Mouse (Mus musculus): ENCODE measurements around the gene Chuk. TPM values are rescaled to one million over a fixed set of nuclear protein-coding genes. Genes with fewer than 3 reads are reported as not detected.

Gene Chuk
- polyA plus RNA-seq, 1 experiment: 117 TPM

DNA sequence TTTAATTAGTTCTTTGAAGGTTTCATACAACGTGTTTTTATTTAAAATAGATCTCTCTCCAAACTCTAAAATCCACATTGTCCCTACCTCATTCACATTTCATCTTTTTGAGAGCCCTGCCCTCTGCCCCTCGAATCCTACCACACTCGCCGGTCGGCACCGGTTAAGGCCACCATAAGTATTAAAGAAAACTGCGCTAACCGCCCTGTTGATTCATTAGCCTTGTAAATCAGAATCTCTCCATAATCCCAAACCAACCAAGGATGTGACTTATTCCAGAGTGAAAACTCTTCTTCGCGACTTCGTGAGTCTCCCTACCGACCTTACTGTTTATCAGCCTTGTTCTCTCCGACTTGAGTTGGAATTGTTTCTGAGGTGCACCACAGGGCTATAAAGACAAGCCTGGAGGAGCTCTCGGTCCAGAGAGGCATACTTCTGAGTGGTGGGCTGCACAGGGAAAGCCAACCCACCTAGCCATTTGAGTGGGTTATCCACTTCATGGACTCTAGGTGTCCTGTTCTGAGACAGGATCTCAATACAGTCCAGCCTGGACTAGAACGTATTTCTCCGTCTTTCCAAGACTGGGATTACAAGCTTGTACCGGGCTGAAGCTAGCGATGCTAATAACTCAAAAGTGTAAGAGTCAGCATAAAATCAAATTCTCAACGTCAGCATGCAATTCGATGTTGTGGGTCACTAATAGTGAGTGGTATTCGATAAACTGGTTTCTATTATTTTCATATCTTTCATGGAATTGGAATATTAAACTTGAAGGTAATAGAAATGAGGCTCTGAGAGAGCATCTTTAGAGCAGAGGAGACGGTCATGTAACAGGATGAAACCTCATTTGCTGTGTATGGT lies 611 bp upstream of the Chuk start:
- peak in 1 of 2 experiments; percentile 26 for DNase-seq (ENCODE audit: extremely low spot score in 1 of 2, low spot score in 1 of 2)

GRCm38 (mm10) chr19:44104393-44104792 lies 2.9 kb downstream of the Chuk start:
- DNase-seq (ENCODE audit: extremely low spot score in 1 of 2, low spot score in 1 of 2): no peak

DNA sequence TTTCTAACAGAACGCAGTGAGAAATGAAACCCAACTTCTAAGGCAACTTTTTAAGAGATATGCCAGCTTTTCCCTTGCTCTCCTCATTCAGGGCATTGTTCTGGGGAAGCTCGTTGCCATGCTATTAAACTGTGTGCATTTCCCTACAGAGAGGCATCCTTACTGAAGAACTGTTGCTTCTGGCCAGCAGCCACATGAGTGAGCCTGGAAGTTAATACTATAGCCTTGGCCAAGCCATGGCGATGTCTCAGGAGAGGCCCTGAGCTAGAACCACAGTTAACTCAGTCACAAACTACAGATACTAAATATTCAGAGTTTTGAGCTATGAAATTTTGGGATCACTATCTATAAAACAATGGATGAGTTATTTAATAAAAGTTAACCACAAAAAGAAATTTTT lies 4.3 kb downstream of the Chuk start:
- DNase-seq (ENCODE audit: extremely low spot score in 1 of 2, low spot score in 1 of 2): no peak

DNA sequence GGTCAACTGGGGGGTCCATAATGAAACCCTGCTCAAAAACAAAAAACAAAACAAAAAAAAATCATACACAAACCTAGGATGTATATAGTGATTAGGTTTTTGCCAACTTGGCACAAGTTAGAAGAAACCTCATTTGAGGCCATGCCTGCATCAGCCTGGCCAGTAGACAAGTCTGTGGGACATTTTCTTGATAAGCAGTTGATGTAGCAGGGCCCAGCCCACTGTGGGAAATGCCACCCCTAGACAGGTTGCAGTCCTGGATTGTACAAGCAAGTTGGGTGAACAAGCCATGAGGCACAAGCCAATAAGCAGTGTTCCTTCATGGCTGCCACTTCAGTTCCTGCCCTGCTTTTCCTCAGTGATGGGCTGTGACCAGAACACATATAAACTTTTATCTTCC lies 6.4 kb downstream of the Chuk start:
- DNase-seq (ENCODE audit: extremely low spot score in 1 of 2, low spot score in 1 of 2): no peak

DNA sequence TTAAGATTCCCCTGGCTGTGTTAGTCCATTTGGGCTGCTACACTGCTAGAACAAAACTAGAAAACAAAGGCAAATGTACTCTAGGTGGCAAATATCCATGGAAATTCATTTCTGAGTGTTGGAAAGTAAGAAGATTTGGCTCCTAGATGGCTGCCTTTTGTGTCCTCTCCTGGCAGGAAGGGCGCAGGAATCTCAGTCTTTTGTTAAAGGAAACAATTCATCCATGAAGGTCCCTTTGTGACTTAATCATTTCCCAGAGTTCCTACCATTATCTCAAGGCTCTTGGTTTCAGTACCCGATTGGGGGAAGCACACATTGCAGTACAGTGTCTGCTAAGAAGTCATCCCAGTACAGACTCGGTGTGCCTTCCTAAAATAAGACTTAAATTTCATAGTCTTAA lies 21.0 kb downstream of the Chuk start:
- DNase-seq (ENCODE audit: extremely low spot score in 1 of 2, low spot score in 1 of 2): no peak

- DNase-seq (ENCODE audit: extremely low spot score in 1 of 2, low spot score in 1 of 2): peak in 1 of 2 experiments; percentile 28
Observed at GRCm38 (mm10) chr19:44080920-44081319, 26.4 kb downstream of the Chuk start.

- peak in 1 of 2 experiments; percentile 25 for DNase-seq (ENCODE audit: extremely low spot score in 1 of 2, low spot score in 1 of 2)
Observed at GRCm38 (mm10) chr19:44080023-44080422, 27.3 kb downstream of the Chuk start.

- no peak for DNase-seq (ENCODE audit: extremely low spot score in 1 of 2, low spot score in 1 of 2)
Observed at GRCm38 (mm10) chr19:44077024-44077423, 30.3 kb downstream of the Chuk start.

GRCm38 (mm10) chr19:44076457-44076856 lies 30.8 kb downstream of the Chuk start:
- DNase-seq (ENCODE audit: extremely low spot score in 1 of 2, low spot score in 1 of 2): no peak

DNA sequence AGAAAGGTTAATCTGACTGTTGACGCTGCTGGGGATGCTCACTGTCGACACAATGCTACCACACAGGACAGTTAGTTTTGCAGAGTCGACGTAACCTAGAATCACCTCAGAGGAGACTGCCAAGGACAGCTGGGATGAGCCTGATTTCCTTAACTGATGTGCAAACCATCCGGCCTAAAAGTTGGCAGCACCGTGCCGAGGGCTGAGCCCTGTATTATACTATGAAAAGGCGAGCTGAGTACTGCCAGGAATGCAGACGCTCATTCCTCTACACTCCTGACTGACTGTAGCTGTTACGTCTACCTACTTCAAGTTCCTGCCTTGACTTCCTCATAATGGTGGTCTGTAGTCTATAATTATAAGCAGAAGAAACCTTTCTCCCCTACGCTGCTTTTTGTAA lies 32.3 kb downstream of the Chuk start:
- no peak for DNase-seq (ENCODE audit: extremely low spot score in 1 of 2, low spot score in 1 of 2)

GRCm38 (mm10) chr19:44071166-44071565 lies 36.1 kb downstream of the Chuk start:
- no peak for DNase-seq (ENCODE audit: extremely low spot score in 1 of 2, low spot score in 1 of 2)

DNA sequence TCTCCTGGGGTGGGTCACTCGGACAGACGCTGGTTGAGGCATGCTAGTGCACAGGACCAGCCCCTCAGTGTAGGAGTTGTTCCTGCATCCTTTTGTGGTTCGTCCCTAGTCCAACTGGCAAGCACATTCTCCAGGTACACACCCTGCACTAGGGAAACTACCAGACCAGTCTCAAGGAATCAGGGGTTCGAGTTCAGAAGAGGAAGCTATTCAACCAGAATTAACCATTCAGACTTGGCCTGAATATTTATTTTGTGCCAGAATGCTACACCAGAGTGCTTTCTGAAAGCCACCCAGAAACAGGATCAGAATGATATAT lies 37.4 kb downstream of the Chuk start:
- DNase-seq (ENCODE audit: extremely low spot score in 1 of 2, low spot score in 1 of 2): no peak

DNA sequence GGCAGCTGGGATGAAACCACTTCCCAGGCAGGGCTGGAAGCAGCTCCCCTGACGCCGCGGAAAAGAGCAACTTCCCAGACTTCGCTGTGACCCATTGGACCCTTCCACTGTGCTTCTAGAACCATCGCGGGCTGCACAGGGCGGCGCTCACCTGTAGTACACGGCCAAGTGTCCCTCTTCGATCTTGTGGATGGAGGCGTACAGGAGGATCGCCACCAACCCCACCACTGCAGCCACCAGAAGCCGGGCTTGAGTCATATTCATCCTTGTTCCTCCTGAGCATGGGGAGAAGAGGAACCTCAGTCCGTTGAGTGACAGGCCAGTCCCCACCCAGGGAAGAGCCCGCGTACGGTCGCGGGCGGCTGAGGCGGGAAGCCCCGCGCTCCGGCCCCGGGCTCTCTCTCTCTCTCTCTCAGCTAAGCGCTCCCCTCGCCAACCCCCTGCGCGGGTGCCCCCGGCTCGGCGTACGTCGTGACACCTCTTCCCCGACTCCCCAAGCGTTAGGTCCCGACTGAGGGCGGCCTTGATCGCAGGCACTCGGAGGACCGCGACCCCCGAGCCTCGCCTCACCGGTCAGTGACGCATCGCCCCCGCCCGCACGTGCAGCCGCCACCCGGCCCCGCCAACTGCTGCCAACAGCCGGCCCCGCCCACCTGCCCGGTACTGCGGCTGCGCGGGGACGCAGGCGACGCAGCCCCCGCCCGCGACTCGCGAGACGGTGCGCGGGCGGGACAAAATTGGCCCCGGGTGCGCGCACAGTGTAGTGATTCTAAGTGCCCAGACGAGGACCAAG lies 38.0 kb downstream of the Chuk start, which contains the start of gene Erlin1:
Erlin1 (minus strand) TSS at position 665 of the 793 bp plus-strand sequence.
- peak; percentile 66 to 91 for DNase-seq (ENCODE audit: extremely low spot score in 1 of 2, low spot score in 1 of 2)

- no peak for DNase-seq (ENCODE audit: extremely low spot score in 1 of 2, low spot score in 1 of 2)
Observed at GRCm38 (mm10) chr19:44068232-44068631, 39.0 kb downstream of the Chuk start.

GRCm38 (mm10) chr19:44067323-44068049 lies 39.8 kb downstream of the Chuk start:
- DNase-seq (ENCODE audit: extremely low spot score in 1 of 2, low spot score in 1 of 2): peak in 1 of 2 experiments; percentile 20

DNA sequence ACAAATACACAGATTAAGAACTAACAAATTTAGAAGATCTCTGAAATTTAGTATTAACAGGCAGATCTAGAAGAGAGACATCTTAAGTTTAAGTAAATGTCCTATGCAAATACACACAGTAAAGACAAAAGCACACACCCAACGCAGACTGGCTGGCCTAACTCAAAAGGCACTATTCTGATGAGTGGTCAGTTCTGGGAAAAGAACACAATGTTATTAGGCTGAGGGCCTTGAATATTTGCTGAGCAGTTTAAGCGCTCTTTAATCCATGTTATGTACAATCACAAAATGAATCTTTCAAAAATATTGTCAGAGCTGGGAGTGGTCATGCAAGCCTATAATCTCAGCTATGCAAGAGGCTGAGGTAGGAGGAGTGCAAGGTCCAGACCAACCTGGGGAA lies 42.5 kb downstream of the Chuk start:
- no peak for DNase-seq (ENCODE audit: extremely low spot score in 1 of 2, low spot score in 1 of 2)

- no peak for DNase-seq (ENCODE audit: extremely low spot score in 1 of 2, low spot score in 1 of 2)
Observed at GRCm38 (mm10) chr19:44063773-44064172, 43.5 kb downstream of the Chuk start.

GRCm38 (mm10) chr19:44060226-44060625 lies 47.1 kb downstream of the Chuk start:
- no peak for DNase-seq (ENCODE audit: extremely low spot score in 1 of 2, low spot score in 1 of 2)

DNA sequence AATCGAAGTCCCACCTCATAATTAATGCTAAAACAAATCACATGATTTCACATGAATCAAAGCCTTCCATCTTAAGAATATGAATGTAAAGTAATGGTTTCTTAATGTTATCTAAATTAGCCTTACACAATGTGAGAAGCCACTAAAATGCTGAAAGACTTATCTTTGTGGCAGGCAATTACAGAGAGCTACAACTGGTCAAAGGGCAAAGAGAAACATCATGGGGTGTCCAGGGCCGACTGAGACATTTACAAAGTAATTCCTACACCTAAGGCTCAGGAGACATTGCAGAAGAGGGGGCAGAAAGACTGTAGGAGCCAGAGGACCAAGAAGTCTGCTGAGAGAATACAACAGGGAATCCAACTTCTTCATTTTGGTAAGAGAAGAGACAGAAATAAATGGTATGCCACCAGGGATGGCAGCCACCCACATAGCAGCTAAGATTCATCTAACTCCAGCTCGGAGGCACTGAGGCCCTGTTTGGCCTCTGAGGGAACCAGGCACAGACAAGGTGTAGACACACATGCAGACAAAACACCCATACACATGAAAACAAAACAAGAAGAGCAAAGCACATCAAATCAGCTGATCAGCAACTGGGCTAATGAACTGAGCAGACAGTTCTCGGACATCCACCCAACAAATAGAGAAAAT lies 52.0 kb downstream of the Chuk start:
- peak in 1 of 2 experiments; percentile 20 for DNase-seq (ENCODE audit: extremely low spot score in 1 of 2, low spot score in 1 of 2)

DNA sequence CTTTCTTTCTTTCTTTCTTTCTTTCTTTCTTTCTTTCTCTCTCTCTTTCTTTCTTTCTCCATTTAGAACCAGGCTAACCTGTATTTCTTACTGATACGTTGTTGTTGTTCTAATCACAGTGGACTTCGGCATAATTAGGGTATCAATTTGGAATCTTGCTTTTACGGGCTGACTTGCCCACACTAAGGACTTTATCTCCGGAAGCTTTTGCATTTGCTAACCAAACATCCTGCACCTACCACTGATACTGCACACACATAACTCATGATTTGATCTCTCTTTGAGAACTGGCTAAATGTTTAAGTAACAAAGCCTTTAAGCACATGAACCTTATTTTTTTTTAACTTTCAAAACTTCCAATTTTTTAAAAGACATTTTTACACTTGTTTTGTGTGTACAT lies 56.9 kb downstream of the Chuk start:
- DNase-seq (ENCODE audit: extremely low spot score in 1 of 2, low spot score in 1 of 2): no peak

- no peak for DNase-seq (ENCODE audit: extremely low spot score in 1 of 2, low spot score in 1 of 2)
Observed at GRCm38 (mm10) chr19:44049282-44049681, 58.0 kb downstream of the Chuk start.

Measured in frontal cortex, adult 2 months (tissue).